Mouse (Mus musculus) G1E (cell line): ENCODE measurements around the gene Gngt2. TPM values are rescaled to one million over a fixed set of nuclear protein-coding genes. Genes with fewer than 3 reads are reported as not detected.

Experiments used
- ATAC-seq: 2 replicates; pipeline ENCODE4 v1.8.0; 2016; ENCODE audit warnings: mild to moderate bottlenecking; ENCODE audit not compliant: insufficient number of reproducible peaks, poor library complexity, low FRiP score, severe bottlenecking; ENCODE audit errors: extremely low read depth
- DNase-seq: peaks from one replicate; pipeline ENCODE4 v3.0.0; 2012; ENCODE audit warnings: low spot score
- H3K27me3 ChIP-seq: 2 replicates; pipeline ENCODE4 v1.6.1; 2012; ENCODE audit warnings: mild to moderate bottlenecking, low read length, inconsistent platforms; ENCODE audit not compliant: insufficient read depth
- H3K36me3 ChIP-seq: replicated peaks from 2 replicates; pipeline ENCODE3; 2012; ENCODE audit warnings: mild to moderate bottlenecking, inconsistent platforms
- H3K4me1 ChIP-seq: 2 replicates; pipeline ENCODE4 v1.6.1; 2012; ENCODE audit warnings: low read depth, low read length, inconsistent platforms, mixed read lengths; ENCODE audit not compliant: insufficient read depth
- H3K4me3 ChIP-seq: 2 replicates; pipeline ENCODE4 v1.5.1; 2012; ENCODE audit warnings: low read depth, mild to moderate bottlenecking, inconsistent platforms, low read length, moderate library complexity, mixed read lengths
- H3K9me3 ChIP-seq: replicated peaks from 2 replicates; pipeline ENCODE4 v1.6.1; 2012; ENCODE audit warnings: inconsistent platforms
- CTCF ChIP-seq: IDR thresholded peaks from 2 replicates; pipeline ENCODE4 v1.5.1; 2012; ENCODE audit warnings: low read depth, low read length, inconsistent platforms, mixed read lengths
- GATA1 ChIP-seq: IDR thresholded peaks from 2 replicates; pipeline ENCODE4 v1.6.1; 2012; ENCODE audit warnings: borderline replicate concordance, low read length, inconsistent platforms, mixed read lengths
- GATA2 ChIP-seq: IDR thresholded peaks from 2 replicates; pipeline ENCODE4 v1.6.1; 2012; ENCODE audit warnings: low read depth, low read length, inconsistent platforms, borderline replicate concordance
- POLR2AphosphoS5 ChIP-seq: IDR thresholded peaks from 2 replicates; pipeline ENCODE4 v1.6.1; 2012; ENCODE audit warnings: low read depth, low read length, inconsistent platforms; ENCODE audit not compliant: insufficient replicate concordance
- TAL1 ChIP-seq: conservative IDR thresholded peaks from 2 replicates; pipeline ENCODE4 v1.6.1; 2012; ENCODE audit warnings: low read depth, low read length, inconsistent platforms, mixed read lengths
- polyA plus RNA-seq: library from polyadenylated mRNA; stranded (reverse); fragments of >175 nt; gene quantifications from 2 replicates; pipeline ENCODE4 v1.2.3, GENCODE M21; 2012
- total RNA-seq, 2 experiments: library from RNA; stranded (forward) in 1 of 2; stranded (reverse) in 1 of 2; fragments of 200-1000 nt in 1 of 2; fragments of >200 nt in 1 of 2; fragmentation: Nextera tagmentation in 1 of 2; gene quantifications; 2 replicates each; pipeline ENCODE4 v1.2.3; 2014 to 2017

Gngt2 gene
- total and polyA plus RNA-seq, 3 experiments = 15.0 to 40.9 (median 33.6) TPM

DNA sequence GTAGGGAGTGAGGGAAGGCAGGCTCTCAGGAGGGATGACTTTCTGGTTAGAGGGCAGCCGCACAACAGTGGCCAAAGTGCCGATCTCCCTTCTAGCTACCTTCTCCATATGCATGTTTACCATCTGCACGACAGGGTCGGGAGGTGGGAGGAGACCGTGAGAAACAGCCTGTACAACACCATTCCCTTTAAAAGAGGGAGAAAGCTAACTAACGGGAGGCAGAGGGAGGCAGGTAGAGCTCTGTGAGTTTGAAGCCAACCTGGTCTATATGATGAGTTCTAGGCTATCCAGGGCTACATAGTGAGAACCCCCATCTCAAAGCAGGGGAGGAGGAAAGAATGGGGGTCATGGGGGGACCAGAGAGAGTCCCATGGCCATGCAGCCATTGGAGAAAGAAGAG is 1.2 kb upstream of the Gngt2 start:
- Histone ChIP-seq H3K4me3 (peak overlapping the region; percentile 56; the same call in 1 of the 2 replicates), H3K4me1 (peaks cover 97% of the 10 kb centered on the region), H3K36me3 (peaks cover 62% of the 10 kb centered on the region), H3K9me3 (peaks cover 5% of the 10 kb centered on the region), H3K27me3 (no peaks in the 10 kb centered on the region)
- ATAC-seq (no peak), DNase-seq (no peak)
- TF ChIP-seq POLR2AphosphoS5 (no peak), GATA1 (no peak), TAL1 (no peak)

DNA sequence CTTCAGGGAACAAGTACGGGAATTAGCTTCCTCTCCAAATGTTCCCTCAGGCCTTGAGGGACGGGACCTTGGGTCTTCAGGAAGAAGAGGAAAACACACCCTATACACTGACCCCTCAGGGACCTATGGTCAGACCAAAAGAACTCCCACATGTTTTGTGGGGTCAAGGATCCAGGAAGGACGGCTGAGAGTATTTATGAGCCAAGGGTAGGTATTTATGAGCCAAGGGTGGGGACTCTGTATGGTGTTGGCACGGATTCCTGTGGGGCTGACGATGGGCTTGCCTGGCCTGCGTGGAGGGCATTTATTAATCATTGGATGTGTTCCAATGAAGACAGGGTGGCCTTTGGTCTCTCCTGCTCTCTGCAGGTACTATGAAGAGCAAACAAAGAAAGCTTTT is 583 bp upstream of the Gngt2 start:
- no peaks in the 10 kb centered on the region for H3K9me3 ChIP-seq
- no peaks in the 10 kb centered on the region for H3K27me3 ChIP-seq
- no peak for TF ChIP-seq GATA2
- TF ChIP-seq POLR2AphosphoS5 = no peak
- H3K36me3 ChIP-seq = peaks cover 56% of the 10 kb centered on the region
- H3K4me1 ChIP-seq = peaks cover 97% of the 10 kb centered on the region
- no peak overlapping the region for H3K4me3 ChIP-seq
- no peak for DNase-seq
- ATAC-seq = no peak

DNA sequence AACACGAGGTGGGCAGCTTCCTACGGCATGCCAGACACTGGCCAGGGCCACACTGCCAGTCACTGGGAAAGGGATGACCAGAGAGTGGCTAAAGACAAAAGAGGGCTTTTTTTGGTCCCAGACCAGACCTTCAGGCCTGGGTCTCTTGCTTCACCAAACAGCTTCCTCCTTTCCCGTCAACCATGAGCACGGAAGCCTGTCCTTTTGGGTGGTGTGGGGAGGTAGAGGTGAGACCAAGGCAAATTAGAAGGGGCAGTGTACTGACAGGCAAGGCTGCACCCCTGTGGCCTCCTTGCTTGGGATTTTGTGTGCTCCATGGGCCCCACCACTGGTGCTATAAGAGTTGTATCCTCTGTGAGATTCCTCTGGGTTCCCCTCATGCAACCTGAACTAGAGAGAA is 1.6 kb downstream of the Gngt2 start:
- H3K36me3 ChIP-seq = peaks cover 35% of the 10 kb centered on the region
- H3K4me3 ChIP-seq = no peak overlapping the region
- DNase-seq (no peak), ATAC-seq (no peak)
- peaks cover 97% of the 10 kb centered on the region for H3K4me1 ChIP-seq
- TF ChIP-seq CTCF = no peak
- no peak for TF ChIP-seq GATA1
- no peak for TF ChIP-seq GATA2
- no peak for TF ChIP-seq TAL1
- TF ChIP-seq POLR2AphosphoS5 = no peak
- no peaks in the 10 kb centered on the region for H3K27me3 ChIP-seq
- no peaks in the 10 kb centered on the region for H3K9me3 ChIP-seq

- TF ChIP-seq TAL1 (no peak), POLR2AphosphoS5 (no peak), GATA1 (no peak), CTCF (no peak)
- ATAC-seq (no peak), DNase-seq (no peak)
- no peaks in the 10 kb centered on the region for H3K9me3 ChIP-seq
- peaks cover 35% of the 10 kb centered on the region for H3K36me3 ChIP-seq
- no peaks in the 10 kb centered on the region for H3K27me3 ChIP-seq
- H3K4me3 ChIP-seq = no peak overlapping the region
- peaks cover 97% of the 10 kb centered on the region for H3K4me1 ChIP-seq
Measured at GRCm38 (mm10) chr11:95838999-95839868, 2.2 kb downstream of the Gngt2 start.

DNA sequence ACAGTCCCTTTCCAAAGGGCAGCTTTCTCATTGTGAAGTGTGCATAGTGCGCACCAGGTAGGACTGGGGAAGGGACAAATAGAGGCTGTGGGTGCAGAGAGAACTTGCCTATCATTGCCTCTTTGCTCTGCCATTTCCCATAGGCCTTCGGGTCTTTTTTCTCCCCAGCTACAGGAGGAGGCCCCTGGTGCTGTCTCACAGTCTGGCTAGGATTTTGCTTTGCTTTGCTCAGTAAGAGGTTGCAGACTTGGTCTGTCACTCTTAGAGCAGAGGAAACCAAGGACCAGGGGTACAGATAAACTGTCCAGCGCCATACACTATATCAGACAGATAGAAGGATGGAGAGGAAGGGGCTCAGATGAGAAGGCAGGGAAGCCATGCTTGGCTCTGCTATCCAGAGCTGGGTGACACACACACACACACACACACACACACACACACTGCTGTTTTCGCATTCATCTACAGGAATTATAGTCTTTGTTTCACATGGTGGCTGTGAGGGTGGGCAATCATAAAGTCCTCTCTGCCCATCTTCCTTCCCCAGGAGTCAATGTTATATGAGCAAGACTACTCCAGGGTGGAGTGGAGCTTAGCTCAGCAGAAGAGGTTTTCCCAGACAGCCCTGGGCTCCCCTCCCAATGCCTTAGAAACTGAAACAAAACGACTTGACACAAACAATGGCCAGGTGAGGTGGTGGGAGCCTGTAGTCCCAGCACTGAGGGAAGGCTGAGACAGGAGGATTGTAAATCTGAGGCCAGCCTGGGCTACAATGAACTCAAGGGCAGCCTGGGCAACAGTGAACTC is 3.9 kb downstream of the Gngt2 start:
- peaks cover 96% of the 10 kb centered on the region for H3K4me1 ChIP-seq

DNA sequence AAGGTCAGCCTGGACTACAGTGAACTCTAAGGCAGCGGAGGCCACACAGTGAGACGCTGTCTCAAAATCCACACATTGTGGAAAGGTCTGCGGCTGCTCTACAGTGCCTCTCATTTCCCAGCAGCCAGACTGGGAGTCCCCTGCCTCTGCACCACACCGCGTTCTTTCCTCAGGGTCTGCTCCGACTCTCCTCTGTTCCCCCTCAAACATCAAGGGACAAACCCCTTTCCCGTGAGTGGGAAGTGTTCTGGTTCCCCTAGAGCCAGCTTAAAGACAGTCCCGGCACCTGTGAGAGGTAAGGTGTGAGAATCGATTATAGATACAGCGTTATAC is 4.4 kb downstream of the Gngt2 start:
- H3K9me3 ChIP-seq = no peaks in the 10 kb centered on the region
- H3K27me3 ChIP-seq = no peaks in the 10 kb centered on the region
- H3K4me1 ChIP-seq = peaks cover 92% of the 10 kb centered on the region
- ATAC-seq = no peak
- H3K4me3 ChIP-seq = peak overlapping the region; percentile 70
- peaks cover 29% of the 10 kb centered on the region for H3K36me3 ChIP-seq
- TF ChIP-seq GATA2 (no peak), GATA1 (no peak)
- DNase-seq = no peak

More for the DNA sequence above, 3.9 kb downstream of the Gngt2 start:
- TF ChIP-seq GATA2 = no peak
- DNase-seq (no peak), ATAC-seq (no peak)
- Histone ChIP-seq H3K36me3 (peaks cover 34% of the 10 kb centered on the region), H3K4me3 (peak overlapping the region; percentile 70), H3K27me3 (no peaks in the 10 kb centered on the region), H3K9me3 (no peaks in the 10 kb centered on the region)
